Mouse (Mus musculus): Measurements from ENCODE around the gene Top3b. TPM values are rescaled to one million over a fixed set of nuclear protein-coding genes. Genes with fewer than 3 reads are reported as not detected.
"Not testable (repeated sequence)": the region's sequence is repeated elsewhere in the genome, so short reads cannot be mapped to it uniquely, and the experiment has no call there.

Gene Top3b
- total RNA-seq, 2 experiments from 2014 or later, result 20.8 to 22.6 TPM

DNA sequence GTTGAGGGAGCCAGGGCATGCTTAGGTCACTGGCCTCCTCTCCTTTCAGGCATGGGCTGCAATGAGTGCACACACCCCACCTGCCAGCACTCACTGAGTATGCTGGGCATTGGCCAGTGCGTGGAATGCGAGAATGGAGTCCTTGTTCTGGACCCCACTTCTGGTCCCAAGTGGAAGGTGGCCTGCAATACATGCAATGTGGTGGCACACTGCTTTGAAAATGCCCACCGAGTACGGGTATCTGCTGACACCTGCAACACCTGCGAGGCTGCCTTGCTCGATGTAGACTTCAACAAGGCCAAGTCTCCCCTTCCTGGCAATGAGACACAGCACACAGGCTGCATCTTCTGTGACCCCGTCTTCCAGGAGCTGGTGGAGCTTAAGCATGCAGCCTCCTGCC is 21.8 kb downstream of the Top3b start:
- intact Hi-C loops (cut with DNase I; ENCODE audit: low total_unique reads), result loop anchor here (2.0 kb wide), 1 partner anchor 20 kb away; no protein-coding TSS in a partner anchor
- DNase-seq, result no peak

DNA sequence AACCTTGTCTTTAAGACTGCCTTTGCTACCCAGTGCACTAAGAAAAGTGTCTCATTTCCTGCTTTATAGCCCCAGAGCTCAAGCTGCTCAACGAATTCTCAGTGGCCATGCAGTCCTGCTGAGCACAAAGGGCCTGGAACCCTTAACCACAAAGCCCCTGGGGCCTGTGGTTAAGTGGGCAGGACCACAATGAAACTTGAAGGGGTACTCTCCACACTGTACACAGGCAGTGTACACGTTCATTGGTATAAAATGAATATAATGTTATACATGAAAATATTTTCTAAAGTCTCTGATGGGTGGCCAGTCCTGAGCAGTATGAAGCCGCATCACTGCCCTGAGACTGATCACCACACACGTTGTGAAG is 25.5 kb downstream of the Top3b start:
- intact Hi-C loops (cut with DNase I; ENCODE audit: low total_unique reads), result no loop called here
- no peak for DNase-seq

GRCm38 (mm10) chr16:16896382-16897055 is 26.0 kb downstream of the Top3b start, which contains the start of gene Ppm1f:
TSS of gene Ppm1f (plus strand) at chr16:16896469.
- intact Hi-C loops (cut with DNase I; ENCODE audit: low total_unique reads), result no loop called here
- peak; percentile 93 for DNase-seq

DNA sequence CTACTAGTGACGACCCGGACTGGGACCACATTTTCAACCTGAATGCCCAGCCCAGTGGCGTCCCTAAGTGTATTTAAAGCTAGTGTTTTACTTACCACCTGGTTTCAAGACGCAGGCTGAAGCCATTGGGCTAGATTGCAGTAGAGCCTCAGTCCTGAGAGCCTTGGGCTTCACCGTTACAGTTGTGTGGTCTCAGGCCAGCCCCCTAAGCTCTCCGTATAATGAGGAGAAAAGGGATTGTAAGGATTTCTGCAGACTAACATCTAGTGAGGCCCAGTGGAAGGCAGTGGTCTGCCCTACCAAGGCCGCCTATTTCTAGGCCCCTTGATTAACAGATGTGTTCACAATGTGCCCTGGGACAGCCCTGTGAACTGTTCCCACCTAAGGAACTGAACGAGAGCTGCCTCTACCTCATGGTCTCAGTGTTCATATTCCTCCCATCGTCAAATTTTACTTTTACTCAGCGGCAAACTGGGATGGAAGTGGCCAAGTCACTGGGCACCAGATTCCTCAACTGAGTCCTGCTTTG is 26.6 kb downstream of the Top3b start:
- intact Hi-C loops (cut with DNase I; ENCODE audit: low total_unique reads), result no loop called here

GRCm38 (mm10) chr16:16902329-16902728 is 31.8 kb downstream of the Top3b start:
- intact Hi-C loops (cut with DNase I; ENCODE audit: low total_unique reads), result no loop called here
- no peak for DNase-seq

More for the DNA sequence above, 26.6 kb downstream of the Top3b start:
- DNase-seq, result no peak

- no peak for DNase-seq
- intact Hi-C loops (cut with DNase I; ENCODE audit: low total_unique reads), result no loop called here
Measured at GRCm38 (mm10) chr16:16903188-16903587, 32.7 kb downstream of the Top3b start.

GRCm38 (mm10) chr16:16907799-16908198 is 37.3 kb downstream of the Top3b start:
- intact Hi-C loops (cut with DNase I; ENCODE audit: low total_unique reads), result no loop called here
- peak; percentile 55 for DNase-seq

GRCm38 (mm10) chr16:16911641-16912597 is 41.4 kb downstream of the Top3b start:
- intact Hi-C loops (cut with DNase I; ENCODE audit: low total_unique reads), result loop anchor here (2.0 to 5.0 kb wide), 2 partner anchors 19 to 55 kb away; no protein-coding TSS in a partner anchor

GRCm38 (mm10) chr16:16913440-16913839 is 42.9 kb downstream of the Top3b start:
- intact Hi-C loops (cut with DNase I; ENCODE audit: low total_unique reads), result loop anchor here (2.0 to 5.0 kb wide), 2 partner anchors 21 to 56 kb away; no protein-coding TSS in a partner anchor
- no peak for DNase-seq

More at GRCm38 (mm10) chr16:16911641-16912597, 41.4 kb downstream of the Top3b start:
- peak; percentile 79 for DNase-seq

- intact Hi-C loops (cut with DNase I; ENCODE audit: low total_unique reads), result no loop called here
- no peak for DNase-seq
Measured at GRCm38 (mm10) chr16:16918441-16919117, 48.0 kb downstream of the Top3b start.

DNA sequence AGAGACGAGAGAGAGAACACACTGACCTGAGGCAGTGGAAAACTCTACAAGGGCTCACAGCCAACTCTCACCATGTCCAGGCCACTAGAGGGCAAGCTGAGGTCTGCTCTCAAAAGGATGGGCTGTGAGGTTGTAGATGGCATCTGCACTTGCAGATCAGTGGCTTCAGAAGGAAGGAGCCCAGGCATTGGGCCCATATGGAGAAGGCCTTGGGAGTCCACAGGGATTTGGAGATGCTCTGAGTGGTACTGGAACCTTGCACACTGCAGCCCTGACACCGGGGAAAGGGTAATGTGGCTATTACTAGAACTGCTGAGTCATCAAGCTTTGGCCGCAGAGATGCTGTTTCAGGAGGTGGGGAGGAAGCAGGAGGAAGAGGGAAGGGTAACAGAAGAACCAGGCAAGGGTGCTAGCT is 50.5 kb downstream of the Top3b start:
- DNase-seq, result peak; percentile 29
- intact Hi-C loops (cut with DNase I; ENCODE audit: low total_unique reads), result no loop called here

GRCm38 (mm10) chr16:16924481-16924880 is 53.9 kb downstream of the Top3b start:
- no peak for DNase-seq
- intact Hi-C loops (cut with DNase I; ENCODE audit: low total_unique reads), result no loop called here

DNA sequence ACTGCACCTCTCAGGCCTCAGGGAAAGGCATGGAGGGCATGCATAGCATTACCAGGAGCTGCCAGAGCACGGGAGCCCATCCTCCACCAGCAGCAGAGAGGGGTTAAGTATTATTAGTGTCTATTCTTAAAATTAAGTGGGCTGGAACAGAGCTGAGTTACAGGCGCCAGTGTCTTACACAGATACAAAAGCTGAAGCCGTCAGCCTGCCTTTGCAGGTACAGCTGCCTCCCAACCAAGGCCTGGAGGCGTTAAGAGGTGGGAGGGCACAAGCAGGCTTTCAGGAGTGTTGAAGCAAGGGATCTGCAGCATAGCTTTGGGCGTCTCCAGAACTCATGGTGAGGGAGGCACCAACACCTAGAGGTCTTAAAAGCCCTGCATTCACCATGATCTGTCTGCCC is 56.0 kb downstream of the Top3b start:
- intact Hi-C loops (cut with DNase I; ENCODE audit: low total_unique reads), result no loop called here
- DNase-seq, result no peak

DNA sequence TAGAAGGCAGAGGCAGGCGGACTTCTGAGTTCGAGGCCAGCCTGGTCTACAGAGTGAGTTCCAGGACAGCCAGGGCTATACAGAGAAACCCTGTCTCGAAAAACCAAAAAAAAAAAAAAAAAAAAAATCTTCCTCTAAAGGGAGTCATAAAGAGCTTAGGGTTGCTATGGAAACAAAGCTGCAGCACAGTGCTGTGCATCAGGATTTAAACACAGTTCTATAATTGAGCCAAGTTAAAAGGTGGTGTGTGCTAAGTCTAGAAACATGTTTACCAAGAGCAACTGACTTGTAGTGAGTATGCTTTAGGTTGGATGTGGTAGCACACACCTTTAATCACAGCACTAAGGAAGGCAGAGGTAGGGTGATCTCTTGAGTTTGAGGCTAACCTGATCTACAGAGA is 58.4 kb downstream of the Top3b start:
- DNase-seq; intact Hi-C loops (cut with DNase I; ENCODE audit: low total_unique reads): not testable (repeated sequence)

- no peak for DNase-seq
- intact Hi-C loops (cut with DNase I; ENCODE audit: low total_unique reads), result no loop called here
Measured at GRCm38 (mm10) chr16:16930326-16930725, 59.8 kb downstream of the Top3b start.

GRCm38 (mm10) chr16:16930810-16931296 is 60.3 kb downstream of the Top3b start:
- DNase-seq, result no peak
- intact Hi-C loops (cut with DNase I; ENCODE audit: low total_unique reads), result no loop called here

- DNase-seq, result no peak
- intact Hi-C loops (cut with DNase I; ENCODE audit: low total_unique reads), result no loop called here
Measured at GRCm38 (mm10) chr16:16939543-16939942, 69.0 kb downstream of the Top3b start.

GRCm38 (mm10) chr16:16941078-16941477 is 70.5 kb downstream of the Top3b start:
- intact Hi-C loops (cut with DNase I; ENCODE audit: low total_unique reads), result no loop called here
- no peak for DNase-seq
